Mouse (Mus musculus) ES-E14 (cell line): ENCODE results near the gene Zkscan6.

Experiments used
- CHD2 ChIP-seq: IDR thresholded peaks from 2 replicates; pipeline ENCODE4 v1.6.1; 2014; ENCODE audit warnings: mild to moderate bottlenecking, low read depth, low read length, inconsistent platforms
- HCFC1 ChIP-seq: IDR thresholded peaks from 2 replicates; pipeline ENCODE4 v1.6.1; 2012; ENCODE audit warnings: low read length, inconsistent platforms, borderline replicate concordance; ENCODE audit not compliant: insufficient read depth
- MAFK ChIP-seq: IDR thresholded peaks from 2 replicates; pipeline ENCODE4 v1.6.1; 2014; ENCODE audit warnings: mild to moderate bottlenecking, low read depth, low read length, inconsistent platforms; ENCODE audit not compliant: insufficient read depth
- ZC3H11A ChIP-seq: IDR thresholded peaks from 2 replicates; pipeline ENCODE4 v1.6.1; 2012; ENCODE audit warnings: low read depth, mild to moderate bottlenecking, inconsistent platforms, low read length, borderline replicate concordance
- ZNF384 ChIP-seq: IDR thresholded peaks from 2 replicates; pipeline ENCODE4 v1.6.1; 2012; ENCODE audit warnings: low read depth, low read length, inconsistent platforms

GRCm38 (mm10) chr11:65768445-65768844, 38.5 kb upstream of the Zkscan6 start:
- TF ChIP-seq MAFK = no peak
- TF ChIP-seq CHD2 = no peak
- no peak for TF ChIP-seq ZC3H11A
- TF ChIP-seq ZNF384 = no peak
- TF ChIP-seq HCFC1 = no peak
